Mouse (Mus musculus): ENCODE measurements around the gene Gtsf1. TPM values are rescaled to one million over a fixed set of nuclear protein-coding genes. Genes with fewer than 3 reads are reported as not detected.

The Gtsf1 gene
- polyA plus RNA-seq (2015; fragmentation: Nextera tagmentation; extraction: Ambion mirVana): 0.34 TPM in 1 of 2 replicates, not detected in the other

GRCm38 (mm10) chr15:103430241-103430640 lies at the start of gene Gtsf1:
Gene Gtsf1 (minus strand): TSS chr15:103430470.

GRCm38 (mm10) chr15:103453551-103454218 lies 23.4 kb upstream of the Gtsf1 start, which contains the start of gene Nckap1l:
Gene Nckap1l (plus strand): TSS chr15:103453794.

GRCm38 (mm10) chr15:103448369-103448768 lies 18.1 kb upstream of the Gtsf1 start, which contains the start of gene Gtsf2:
Gene Gtsf2 (minus strand): TSS chr15:103448469.

GRCm38 (mm10) chr15:103366376-103367149 lies 63.7 kb downstream of the Gtsf1 start, which contains the start of gene Itga5:
Gene Itga5 (minus strand): TSS chr15:103366763.

Other genes with a start within 250 kb of the Gtsf1 start
- 34.1 and 36.8 TPM in 2 replicates for gene Cbx5, start 190.7 kb downstream of the Gtsf1 start, polyA plus RNA-seq (2015; fragmentation: Nextera tagmentation; extraction: Ambion mirVana)
- 222 and 236 TPM in 2 replicates for gene Hnrnpa1, start 190.0 kb downstream of the Gtsf1 start, polyA plus RNA-seq (2015; fragmentation: Nextera tagmentation; extraction: Ambion mirVana)
- gene Nfe2, start 172.1 kb downstream of the Gtsf1 start, polyA plus RNA-seq (2015; fragmentation: Nextera tagmentation; extraction: Ambion mirVana): 0.59 and 0.71 TPM in 2 replicates
- 82.6 and 111 TPM in 2 replicates for gene Copz1, start 157.8 kb downstream of the Gtsf1 start, polyA plus RNA-seq (2015; fragmentation: Nextera tagmentation; extraction: Ambion mirVana)
- gene Gpr84, start 119.9 kb downstream of the Gtsf1 start, polyA plus RNA-seq (2015; fragmentation: Nextera tagmentation; extraction: Ambion mirVana): 0.14 TPM in 1 of 2 replicates, not detected in the other
- 11.7 and 14.2 TPM in 2 replicates for gene Zfp385a, start 90.4 kb downstream of the Gtsf1 start, polyA plus RNA-seq (2015; fragmentation: Nextera tagmentation; extraction: Ambion mirVana)
- 28.8 and 29.7 TPM in 2 replicates for gene Itga5, start 63.7 kb downstream of the Gtsf1 start, polyA plus RNA-seq (2015; fragmentation: Nextera tagmentation; extraction: Ambion mirVana)
- gene Gtsf2, start 18.0 kb upstream of the Gtsf1 start, polyA plus RNA-seq (2015; fragmentation: Nextera tagmentation; extraction: Ambion mirVana): not detected in 2 replicates
- 2.5 and 3.1 TPM in 2 replicates for gene Nckap1l, start 23.3 kb upstream of the Gtsf1 start, polyA plus RNA-seq (2015; fragmentation: Nextera tagmentation; extraction: Ambion mirVana)
- 1.1 and 1.3 TPM in 2 replicates for gene Pde1b, start 72.6 kb upstream of the Gtsf1 start, polyA plus RNA-seq (2015; fragmentation: Nextera tagmentation; extraction: Ambion mirVana)
- 84.1 and 105 TPM in 2 replicates for gene Ppp1r1a, start 107.5 kb upstream of the Gtsf1 start, polyA plus RNA-seq (2015; fragmentation: Nextera tagmentation; extraction: Ambion mirVana)
- 0.16 and 0.67 TPM in 2 replicates for gene Glycam1, start 134.6 kb upstream of the Gtsf1 start, polyA plus RNA-seq (2015; fragmentation: Nextera tagmentation; extraction: Ambion mirVana)